7 mouse cellular contexts compared by ENCODE assay signal in the genomic region with DNA sequence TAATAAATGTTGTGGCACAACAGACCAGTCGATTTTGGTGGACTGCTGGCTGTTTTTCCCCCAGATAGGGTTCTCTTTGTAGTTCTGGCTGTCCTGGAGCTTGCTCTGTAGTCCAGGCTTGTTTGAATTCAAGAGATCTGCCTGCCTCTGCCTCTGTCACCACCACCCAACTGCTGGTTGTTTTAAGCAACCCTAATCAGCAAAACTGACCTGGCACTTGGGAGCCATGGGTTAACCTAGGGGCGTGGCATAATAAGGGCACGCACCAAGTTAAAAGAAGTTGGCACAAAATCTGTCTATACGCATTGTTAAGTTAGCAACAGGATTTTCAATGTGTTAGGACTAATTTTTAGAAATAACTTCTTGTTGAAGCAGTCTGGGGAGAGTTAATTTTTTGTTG. TPM values are rescaled to one million over a fixed set of nuclear protein-coding genes. Genes with fewer than 3 reads are reported as not detected.
DNase-seq lines count a peak whose midpoint lies in the region; ATAC-seq and TF ChIP-seq lines count a peak whose summit lies in the region.

No protein-coding gene starts in this region.

- H3K4me3 ChIP-seq in lung, embryonic 15.5 days: peak overlapping the region; percentile 99
- H3K4me3 ChIP-seq in lung, adult 2 months (replicated peaks; ENCODE audit: extremely low read depth, low read depth, low read length): no peak overlapping the region
- H3K4me3 ChIP-seq in embryonic facial prominence, embryonic 14.5 days (ENCODE audit: low read depth, low read length): peak overlapping the region; percentile 57
- peak overlapping the region; percentile 40 for H3K4me3 ChIP-seq in limb, embryonic 11.5 days (ENCODE audit: low read depth, low read length)
- H3K4me3 ChIP-seq in small intestine, adult 2 months (ENCODE audit: low read depth, low read length): peak overlapping the region; percentile 87; the same call in 1 of the 2 replicates

- no peak for TF ChIP-seq POLR2A in lung, adult 2 months (IDR thresholded peaks at IDR 0.05; ENCODE audit: borderline replicate concordance, extremely low read depth, low read depth, low read length)
- no peak for TF ChIP-seq POLR2A in small intestine, adult 2 months (IDR thresholded peaks at IDR 0.05; ENCODE audit: low read depth, low read length)

- H3K27ac ChIP-seq in lung, embryonic 15.5 days: peak overlapping the region; percentile 92
- H3K27ac ChIP-seq in embryonic facial prominence, embryonic 14.5 days (replicated peaks; ENCODE audit: low read depth, low read length): peak overlapping the region; percentile 95
- H3K27ac ChIP-seq in limb, embryonic 11.5 days (replicated peaks; ENCODE audit: low read depth, low read length): peak overlapping the region; percentile 100
- H3K27ac ChIP-seq in small intestine, adult 2 months (ENCODE audit: insufficient read depth, low read depth, low read length): no peak overlapping the region

- ATAC-seq in lung, embryonic 15.5 days (ENCODE audit: borderline replicate concordance, extremely low read depth, low FRiP score, low TSS enrichment): no peak
- no peak for ATAC-seq in embryonic facial prominence, embryonic 14.5 days (ENCODE audit: low read depth)
- no peak for ATAC-seq in limb, embryonic 11.5 days (ENCODE audit: insufficient number of reproducible peaks, low FRiP score, low TSS enrichment, low read depth)

- H3K4me1 ChIP-seq in lung, embryonic 15.5 days: peaks cover 18% of the 10 kb centered on the region; the same call in 1 of the 2 replicates
- H3K4me1 ChIP-seq in lung, adult 2 months (ENCODE audit: control insufficient read depth, insufficient read depth, low read length): peaks cover 9% of the 10 kb centered on the region
- peaks cover 12% of the 10 kb centered on the region; the same call in 1 of the 2 replicates for H3K4me1 ChIP-seq in embryonic facial prominence, embryonic 14.5 days (ENCODE audit: control insufficient read depth, insufficient read depth, low read length)
- H3K4me1 ChIP-seq in limb, embryonic 11.5 days (ENCODE audit: control insufficient read depth, insufficient read depth, low read length): no peaks in the 10 kb centered on the region
- H3K4me1 ChIP-seq in small intestine, adult 2 months (ENCODE audit: control insufficient read depth, insufficient read depth, insufficient read length, low read length): peaks cover 10% of the 10 kb centered on the region; the same call in 1 of the 2 replicates

- no peak for DNase-seq in lung, adult 2 months
- DNase-seq in embryonic facial prominence, embryonic 14.5 days (ENCODE audit: low spot score): no peak
- DNase-seq in limb, embryonic 11.5 days (ENCODE audit: low spot score): no peak
- no peak for DNase-seq in layer of hippocampus, postnatal 25 days (ENCODE audit: extremely low spot score in 1 of 2, low spot score in 1 of 2)
- no peak for DNase-seq in adrenal gland, postnatal 4 days (ENCODE audit: low spot score in 2 of 2)

- H3K9ac ChIP-seq in lung, embryonic 15.5 days: peak overlapping the region; percentile 73; the same call in 1 of the 2 replicates
- H3K9ac ChIP-seq in embryonic facial prominence, embryonic 14.5 days (ENCODE audit: low read depth, low read length): peak overlapping the region; percentile 83
- peak overlapping the region; percentile 83; the same call in 1 of the 2 replicates for H3K9ac ChIP-seq in limb, embryonic 11.5 days (ENCODE audit: low read length)

- WGBS in lung, embryonic 15.5 days: 81% methylated on average over 4 of the region's 4 CpGs
- WGBS in lung, adult 2 months: 64% methylated on average over 4 of the region's 4 CpGs
- WGBS in embryonic facial prominence, embryonic 14.5 days: 80% methylated on average over 4 of the region's 4 CpGs
- 91% methylated on average over 4 of the region's 4 CpGs for WGBS in limb, embryonic 11.5 days
- 61% methylated on average over 4 of the region's 4 CpGs for WGBS in small intestine, adult 2 months

- no peak for TF ChIP-seq CTCF in lung, adult 2 months (IDR thresholded peaks at IDR 0.05; ENCODE audit: insufficient read depth, low read length)
- no peak for TF ChIP-seq CTCF in small intestine, adult 2 months (IDR thresholded peaks at IDR 0.05; ENCODE audit: extremely low read depth, insufficient read length, insufficient replicate concordance, low read depth, low read length)

- H3K27me3 ChIP-seq in lung, embryonic 15.5 days: no peaks in the 10 kb centered on the region
- H3K27me3 ChIP-seq in embryonic facial prominence, embryonic 14.5 days (replicated peaks; ENCODE audit: control insufficient read depth, insufficient read depth, low read length): no peaks in the 10 kb centered on the region
- H3K27me3 ChIP-seq in limb, embryonic 11.5 days (ENCODE audit: control insufficient read depth, insufficient read depth, low read length): no peaks in the 10 kb centered on the region
- H3K27me3 ChIP-seq in small intestine, adult 2 months (ENCODE audit: control insufficient read depth, insufficient read depth, low read length): no peaks in the 10 kb centered on the region

- peak overlapping the region; percentile 64 for H3K4me2 ChIP-seq in lung, embryonic 15.5 days
- peak overlapping the region; percentile 69 for H3K4me2 ChIP-seq in embryonic facial prominence, embryonic 14.5 days (ENCODE audit: low read depth, low read length)
- H3K4me2 ChIP-seq in limb, embryonic 11.5 days (ENCODE audit: low read depth, severe bottlenecking): peak overlapping the region; percentile 47

- no peaks in the 10 kb centered on the region for H3K9me3 ChIP-seq in lung, embryonic 15.5 days
- H3K9me3 ChIP-seq in embryonic facial prominence, embryonic 14.5 days (ENCODE audit: control insufficient read depth, low read length): no peaks in the 10 kb centered on the region
- H3K9me3 ChIP-seq in limb, embryonic 11.5 days (ENCODE audit: control insufficient read depth, low read length): no peaks in the 10 kb centered on the region

- no peaks in the 10 kb centered on the region for H3K36me3 ChIP-seq in lung, embryonic 15.5 days
- no peaks in the 10 kb centered on the region for H3K36me3 ChIP-seq in embryonic facial prominence, embryonic 14.5 days (ENCODE audit: control insufficient read depth, insufficient read depth, low read length)
- H3K36me3 ChIP-seq in limb, embryonic 11.5 days (ENCODE audit: control insufficient read depth, insufficient read depth, low read length): no peaks in the 10 kb centered on the region
- no peaks in the 10 kb centered on the region for H3K36me3 ChIP-seq in small intestine, adult 2 months (ENCODE audit: control insufficient read depth, insufficient read depth, low read length)

RNA-seq across cellular contexts. Expression of a gene that starts 1.3 kb away (rescaled TPM):
- 110 and 111 TPM in 2 replicates for polyA plus RNA-seq in lung, embryonic 15.5 days (2015; fragmentation: Nextera tagmentation; extraction: Ambion mirVana)
- polyA plus RNA-seq in lung, adult 2 months (2012; rRNA removed): 5.6 and 7.1 TPM in 2 replicates
- polyA plus RNA-seq in embryonic facial prominence, embryonic 14.5 days (2014; fragmentation: Nextera tagmentation; extraction: Ambion mirVana): 102 and 118 TPM in 2 replicates
- 179 and 195 TPM in 2 replicates for polyA plus RNA-seq in limb, embryonic 11.5 days (2014; fragmentation: Nextera tagmentation; extraction: Ambion mirVana)
- polyA plus RNA-seq in small intestine, adult 2 months (2012; rRNA removed): 1.2 and 1.8 TPM in 2 replicates
- total RNA-seq in layer of hippocampus, postnatal 25 days (2021): 10 to 100 TPM; 62.8 to 66.6 TPM
- total RNA-seq in adrenal gland, postnatal 4 days (2021): 10 to 100 TPM; 80.7 to 96.7 TPM

RNA-seq across cellular contexts. Expression of a gene that starts 52.1 kb away (rescaled TPM):
- 19.2 and 21.6 TPM in 2 replicates for polyA plus RNA-seq in lung, embryonic 15.5 days (2015; fragmentation: Nextera tagmentation; extraction: Ambion mirVana)
- 5.9 and 9.7 TPM in 2 replicates for polyA plus RNA-seq in lung, adult 2 months (2012; rRNA removed)
- polyA plus RNA-seq in embryonic facial prominence, embryonic 14.5 days (2014; fragmentation: Nextera tagmentation; extraction: Ambion mirVana): 40.6 and 43.0 TPM in 2 replicates
- 35.9 and 36.9 TPM in 2 replicates for polyA plus RNA-seq in limb, embryonic 11.5 days (2014; fragmentation: Nextera tagmentation; extraction: Ambion mirVana)
- polyA plus RNA-seq in small intestine, adult 2 months (2012; rRNA removed): 1.4 and 3.1 TPM in 2 replicates
- 10 to 100 TPM; 82.1 to 97.4 TPM for total RNA-seq in layer of hippocampus, postnatal 25 days (2021)
- 10 to 100 TPM; 59.1 to 72.1 TPM for total RNA-seq in adrenal gland, postnatal 4 days (2021)

Comparison
In these comparisons a context has a peak if more than half of its experiments do, and no peak if none do; other contexts are left out.
1. RNA of a gene that starts 1.3 kb away (polyA plus RNA-seq): 179 to 195 TPM in limb, embryonic 11.5 days, 110 to 111 TPM in lung, embryonic 15.5 days and 102 to 118 TPM in embryonic facial prominence, embryonic 14.5 days; 5.6 to 7.1 TPM in lung, adult 2 months and 1.2 to 1.8 TPM in small intestine, adult 2 months; every median in the first group is over 10 times any median in the second.
2. Peak in every context shown above with its lines, with median percentiles within 50 percentile points of each other: H3K4me2 ChIP-seq and H3K9ac ChIP-seq.